Mouse (Mus musculus): Measurements from ENCODE around the gene 1700020D05Rik.

Gene 1700020D05Rik

DNA sequence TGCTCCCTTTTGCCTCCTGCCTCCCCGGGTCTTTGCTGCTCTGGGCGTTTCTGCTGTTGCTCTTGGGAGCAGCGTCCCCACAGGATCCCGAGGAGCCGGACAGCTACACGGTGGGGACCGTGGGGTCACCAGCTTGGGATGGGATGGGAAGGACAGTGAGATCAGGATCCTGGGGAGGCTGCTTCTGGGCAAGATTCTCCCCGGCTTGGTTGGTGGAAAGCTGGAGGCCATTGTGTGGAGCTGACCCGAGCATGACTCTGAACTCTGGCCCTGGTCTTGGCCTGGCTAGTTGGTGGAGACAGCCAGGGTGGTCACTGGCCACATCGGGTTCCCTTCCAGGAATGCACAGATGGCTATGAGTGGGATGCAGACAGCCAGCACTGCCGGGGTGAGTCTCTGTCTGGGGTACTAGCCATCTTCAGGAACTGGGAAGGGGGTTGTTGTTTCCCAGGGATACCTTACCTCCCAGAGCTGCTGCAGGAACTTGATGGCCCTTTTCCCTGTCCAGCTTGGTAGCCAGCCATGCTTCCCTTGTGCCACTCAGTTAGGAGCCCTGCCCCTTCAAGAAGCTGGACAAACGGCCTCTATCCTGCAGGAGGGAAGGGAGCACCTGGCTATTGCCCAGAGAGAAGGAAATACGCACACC lies 28.4 kb downstream of the 1700020D05Rik start:
- DNase-seq (ENCODE audit: low spot score): no peak

DNA sequence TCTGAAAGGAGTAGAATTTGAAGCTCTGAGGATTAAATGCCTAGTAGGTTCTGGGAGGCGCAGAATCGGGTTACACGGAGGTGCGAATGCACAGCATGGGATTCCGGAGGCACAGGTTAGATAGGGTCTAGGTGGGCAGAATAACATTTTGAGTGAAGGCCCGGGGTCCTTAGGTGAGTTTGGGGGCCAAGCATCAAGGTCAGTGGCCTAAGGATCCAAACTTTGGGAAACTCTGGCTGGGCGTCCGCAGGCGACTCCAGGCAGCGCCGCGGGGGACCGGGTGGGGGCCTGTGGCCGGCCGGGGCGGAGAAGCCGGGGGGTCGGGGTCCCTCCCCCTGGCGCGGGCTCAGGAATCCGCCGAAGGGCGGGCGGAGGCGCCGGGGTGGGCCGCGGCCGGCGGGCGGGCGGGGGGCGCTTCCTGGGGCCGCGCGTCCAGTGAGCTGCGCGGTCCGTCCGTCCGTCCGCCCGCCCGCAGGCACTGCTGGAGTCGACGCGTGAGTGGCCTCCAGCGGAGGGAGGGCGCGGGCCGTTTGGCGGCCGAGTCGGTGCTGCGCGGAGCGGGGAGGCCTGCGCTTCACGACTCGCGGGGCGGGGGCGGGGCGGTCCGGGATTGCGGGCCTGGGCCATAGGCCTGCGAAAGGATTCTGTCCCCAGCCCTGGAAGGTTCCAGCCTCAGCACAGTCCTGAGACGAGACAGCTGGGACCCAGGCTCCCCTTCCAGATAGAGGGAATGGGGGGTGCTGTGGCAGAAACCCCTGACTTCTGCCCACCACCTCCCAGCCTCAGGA lies 29.1 kb downstream of the 1700020D05Rik start:
- no peak for DNase-seq (ENCODE audit: low spot score)

DNA sequence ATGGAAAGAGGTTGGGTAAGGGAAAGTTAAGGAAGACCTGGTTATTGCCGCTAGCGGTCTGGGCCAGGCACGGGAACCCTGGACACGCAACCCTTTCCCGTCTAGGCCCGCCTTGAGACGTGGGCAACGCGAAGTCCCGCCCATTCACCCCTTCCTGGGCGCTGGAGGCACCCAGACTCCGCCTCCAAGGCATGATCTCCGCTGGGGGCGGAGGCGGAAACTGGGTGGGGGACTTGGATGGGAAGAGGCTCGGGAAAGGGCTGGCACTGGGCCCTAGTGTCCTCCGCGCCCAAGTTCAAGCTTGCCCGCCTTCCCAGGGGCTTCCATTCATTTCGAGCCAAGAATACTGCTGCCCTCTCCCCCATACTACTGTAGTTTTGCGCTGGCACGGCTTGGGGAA lies 29.9 kb downstream of the 1700020D05Rik start, which contains the start of gene Efemp2:
Gene Efemp2 (plus strand): TSS at position 235 of the 400 bp plus-strand sequence.
- DNase-seq (ENCODE audit: low spot score): no peak

DNA sequence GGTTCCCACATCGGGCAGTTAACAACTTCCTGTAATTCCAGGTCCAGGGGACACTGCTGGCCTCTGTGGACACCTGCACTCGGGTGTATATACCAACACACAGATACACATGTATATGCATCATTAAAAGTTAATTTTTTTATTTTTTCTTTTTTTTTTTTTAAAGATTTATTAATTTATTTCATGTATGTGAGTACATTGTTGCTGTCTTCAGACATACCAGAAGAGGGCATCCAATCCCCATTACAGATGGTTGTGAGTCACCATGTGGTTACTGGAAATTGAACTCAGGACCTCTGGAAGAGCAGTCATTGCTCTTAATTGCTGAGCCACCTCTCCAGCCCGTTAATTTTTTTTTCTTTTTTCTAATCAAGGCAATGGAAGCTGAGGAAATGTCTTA lies 30.7 kb downstream of the 1700020D05Rik start:
- no peak for DNase-seq (ENCODE audit: low spot score)

DNA sequence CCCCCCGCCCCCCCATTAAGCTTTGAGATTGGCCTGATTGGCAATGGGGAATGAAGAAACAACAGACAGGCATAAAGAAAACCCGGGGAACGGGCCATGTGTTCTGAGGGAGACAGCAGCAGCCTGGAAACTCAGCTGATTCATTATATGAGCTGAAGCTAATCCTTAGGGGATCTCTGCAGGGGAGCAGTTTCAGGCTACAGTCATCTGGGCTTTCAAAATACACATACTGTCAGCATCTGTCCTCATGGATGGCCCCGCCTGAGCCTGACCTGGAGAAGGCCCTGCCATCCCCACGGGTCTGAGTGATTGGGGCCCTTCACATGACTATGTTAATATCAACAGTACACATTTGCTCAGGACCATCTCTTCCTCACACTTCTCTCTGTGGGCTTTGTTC lies 31.7 kb downstream of the 1700020D05Rik start:
- no peak for DNase-seq (ENCODE audit: low spot score)

DNA sequence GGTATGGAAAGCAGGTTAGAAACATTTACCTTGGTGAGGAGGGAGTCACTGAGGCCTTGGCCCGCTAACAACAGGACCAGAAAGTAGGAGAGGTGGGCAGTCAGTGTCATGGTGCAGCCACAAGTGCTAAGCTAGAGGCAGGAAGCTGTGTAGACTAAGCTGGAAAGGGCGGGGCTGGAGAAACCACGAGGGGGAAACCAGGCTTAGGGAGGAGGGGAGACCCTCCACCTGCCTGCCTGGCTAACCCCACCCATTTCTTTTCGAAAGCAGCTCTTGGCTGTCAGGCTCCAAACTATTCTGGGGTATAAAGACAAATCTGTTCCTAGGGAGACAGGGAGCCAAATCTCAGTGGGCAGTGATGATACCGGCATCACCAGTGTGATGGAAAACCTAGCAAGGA lies 35.2 kb downstream of the 1700020D05Rik start, which contains the start of gene Ctsw:
Gene Ctsw (minus strand): TSS at position 134 of the 400 bp plus-strand sequence.
- no peak for DNase-seq (ENCODE audit: low spot score)

DNA sequence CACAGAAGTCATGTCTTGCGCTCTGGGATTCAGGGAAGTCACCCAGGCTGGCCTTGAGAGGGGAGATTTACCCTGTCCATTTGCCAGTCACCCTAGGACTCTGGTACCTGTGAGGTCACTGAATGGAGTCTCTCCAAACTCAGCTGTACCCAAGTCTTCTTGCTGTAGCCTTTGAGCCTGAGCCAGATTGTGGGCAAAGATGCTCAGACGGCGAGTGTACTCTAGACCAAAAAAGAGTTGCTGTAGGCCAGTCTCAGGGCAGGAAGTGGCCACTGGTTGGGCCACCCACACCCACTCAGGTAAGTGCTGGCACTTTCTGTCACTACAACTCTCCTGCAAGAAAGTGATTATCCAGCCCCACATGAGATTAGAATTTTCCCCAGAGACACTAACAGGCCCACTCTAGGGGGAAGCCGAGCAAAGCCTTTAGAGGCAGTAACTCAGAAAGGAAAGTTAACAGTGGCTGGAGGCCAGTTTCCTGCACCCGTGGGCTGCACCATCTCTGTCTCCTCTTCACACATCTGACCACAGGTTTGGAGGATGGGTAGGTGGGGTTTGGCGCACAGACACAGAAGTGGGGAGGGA lies 36.6 kb downstream of the 1700020D05Rik start:
- DNase-seq (ENCODE audit: low spot score): no peak

DNA sequence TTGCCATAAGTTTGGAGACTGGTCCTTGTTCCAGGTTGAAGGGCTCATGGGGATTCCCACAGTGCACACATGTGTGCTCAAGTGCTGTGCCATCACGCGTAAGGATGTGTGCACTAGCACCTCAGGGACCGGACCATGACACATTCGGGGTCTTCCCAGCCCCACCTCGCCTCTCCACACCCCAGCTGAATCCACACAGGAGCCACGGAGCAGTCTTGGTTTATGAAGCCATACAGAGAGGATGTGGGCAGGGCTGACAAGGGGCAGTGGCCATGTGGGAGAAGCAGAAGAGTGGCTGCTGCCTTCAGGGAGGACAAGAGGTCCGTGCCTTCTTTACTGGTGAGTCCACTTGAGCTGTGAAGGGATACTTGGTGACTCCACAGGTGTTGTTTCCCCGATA lies 38.5 kb downstream of the 1700020D05Rik start:
- no peak for DNase-seq (ENCODE audit: low spot score)

DNA sequence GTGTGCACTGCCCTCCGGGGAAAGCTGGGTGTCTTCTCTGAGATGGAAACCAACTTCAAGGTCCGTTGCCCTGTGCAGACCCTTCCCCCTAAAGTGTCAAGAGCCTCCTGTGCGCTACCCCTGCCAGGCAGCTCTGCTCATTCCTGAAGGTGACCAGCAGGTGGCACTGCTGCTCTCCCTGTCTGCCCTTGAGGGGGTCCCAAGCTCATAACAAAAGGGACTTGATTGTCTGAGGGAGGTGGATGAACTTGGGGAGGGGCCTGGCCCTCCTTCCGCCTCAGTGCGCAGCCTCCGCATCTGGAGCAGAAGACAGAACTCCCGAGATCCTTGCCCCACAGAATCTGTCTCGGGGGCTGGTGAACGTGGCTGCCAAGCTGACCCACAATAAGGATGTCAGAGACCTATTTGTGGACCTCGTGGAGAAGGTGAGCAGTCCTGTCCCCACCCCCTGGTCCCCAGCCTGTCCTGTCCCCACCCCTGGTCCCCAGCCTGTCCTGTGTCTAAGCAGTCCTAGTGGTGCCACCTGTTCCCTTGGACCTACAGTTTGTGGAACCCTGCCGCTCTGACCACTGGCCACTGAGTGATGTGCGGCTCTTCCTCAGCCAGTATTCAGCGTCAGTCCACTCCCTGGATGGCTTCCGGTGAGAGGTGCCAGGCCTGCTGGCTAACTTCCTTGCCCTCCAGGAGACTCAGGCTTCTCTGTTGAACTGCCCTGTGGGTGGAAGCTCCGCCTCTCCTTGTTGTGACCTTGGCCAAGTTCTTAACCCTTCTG lies 39.6 kb downstream of the 1700020D05Rik start:
- DNase-seq (ENCODE audit: low spot score): no peak

DNA sequence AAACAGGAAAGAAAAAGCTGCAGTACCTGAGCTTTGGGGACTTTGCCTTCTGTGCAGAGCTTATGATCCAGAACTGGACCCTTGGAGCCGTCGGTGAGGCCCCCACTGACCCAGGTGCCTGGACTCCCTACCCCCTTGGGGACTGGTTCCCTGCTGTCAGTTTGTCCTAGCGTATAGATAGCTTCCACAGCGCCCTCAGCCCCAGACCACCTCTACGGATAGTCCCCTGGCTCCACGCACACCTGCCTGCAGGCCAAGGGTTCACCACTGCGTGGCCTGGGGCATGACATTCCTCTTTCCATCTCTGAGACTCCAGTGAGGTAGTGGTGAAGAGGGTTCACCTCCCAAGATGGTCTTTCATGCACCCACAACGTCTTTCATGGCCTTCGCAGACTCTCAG lies 40.4 kb downstream of the 1700020D05Rik start:
- no peak for DNase-seq (ENCODE audit: low spot score)

DNA sequence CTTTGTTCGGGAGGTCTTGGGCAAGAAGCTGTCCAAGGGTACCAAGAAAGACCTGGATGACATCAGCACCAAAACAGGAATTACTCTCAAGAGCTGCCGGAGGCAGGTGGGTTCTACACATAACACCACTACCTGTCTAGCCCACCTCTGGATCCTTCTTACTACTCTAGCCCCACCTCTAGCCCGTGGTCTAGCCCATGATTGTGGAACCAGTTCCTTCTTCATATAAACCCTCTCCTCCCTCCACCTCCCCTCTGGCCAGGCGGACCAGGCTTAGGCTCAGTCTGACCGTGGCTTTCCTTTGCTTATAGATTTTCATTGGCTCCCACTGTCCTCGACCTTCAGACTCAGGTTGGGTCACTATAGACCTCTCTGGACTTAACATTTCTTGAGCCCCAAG lies 42.2 kb downstream of the 1700020D05Rik start:
- DNase-seq (ENCODE audit: low spot score): no peak

DNA sequence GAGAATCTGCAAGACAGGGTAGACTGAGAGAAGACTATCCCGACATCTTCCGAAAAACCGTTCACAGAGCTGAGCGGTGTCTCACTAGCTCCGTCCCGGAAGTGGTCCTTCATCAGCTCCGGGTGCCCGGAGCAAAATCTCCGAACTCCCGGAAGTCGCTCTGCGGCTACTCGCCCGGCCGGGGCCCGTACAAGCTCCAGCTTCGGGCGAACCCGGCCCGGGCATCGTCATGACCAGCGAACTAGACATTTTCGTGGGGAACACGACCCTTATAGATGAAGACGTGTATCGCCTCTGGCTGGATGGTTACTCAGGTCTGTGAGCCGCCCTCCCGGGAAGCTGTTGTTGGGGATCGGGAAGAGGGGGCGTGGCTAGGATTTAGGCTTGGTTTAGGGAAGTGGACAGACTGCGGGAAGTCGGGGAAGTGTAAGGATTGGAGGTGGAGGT lies 43.1 kb downstream of the 1700020D05Rik start, which contains the start of gene Fibp:
Gene Fibp (plus strand): TSS at position 151 of the 447 bp plus-strand sequence.
- DNase-seq (ENCODE audit: low spot score): peak; percentile 78

DNA sequence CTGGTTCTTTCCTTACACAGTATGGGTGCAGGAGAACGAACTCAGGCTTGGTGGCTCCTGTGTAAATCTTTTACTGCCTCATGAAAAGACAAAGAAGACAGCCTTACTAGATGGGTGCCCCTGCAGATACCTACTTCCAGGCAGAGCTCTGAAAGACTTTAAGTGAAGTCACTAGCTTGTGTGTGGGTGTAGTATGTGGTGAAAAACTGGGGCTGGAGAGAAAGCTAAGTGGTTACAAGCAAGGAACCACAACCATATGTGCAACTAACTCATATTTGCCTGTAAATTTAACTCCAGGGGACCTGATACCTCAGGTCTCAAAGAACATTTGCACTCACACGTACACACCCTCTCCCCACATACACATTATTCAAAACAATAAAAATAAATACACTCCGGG lies 43.7 kb downstream of the 1700020D05Rik start:
- DNase-seq (ENCODE audit: low spot score): no peak

DNA sequence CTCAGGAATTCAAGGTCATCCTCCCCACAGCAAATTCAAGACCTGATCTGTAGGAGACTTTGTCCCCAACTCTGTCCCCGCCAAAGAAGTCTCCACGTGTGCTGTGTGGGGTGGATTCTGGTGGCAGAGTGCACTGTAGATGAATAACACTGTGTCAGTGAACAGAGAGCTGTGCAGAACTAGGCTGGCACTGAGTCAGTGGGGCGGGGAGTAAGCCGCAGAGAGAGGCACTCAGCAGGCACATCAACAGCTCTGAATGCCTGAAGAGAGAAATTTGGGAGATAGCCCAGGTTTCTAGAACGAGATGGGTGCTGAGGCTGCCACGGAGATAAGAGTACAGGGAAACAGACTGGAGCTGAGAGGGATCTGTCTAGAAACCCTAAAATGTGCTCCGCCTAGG lies 44.6 kb downstream of the 1700020D05Rik start:
- DNase-seq (ENCODE audit: low spot score): no peak

DNA sequence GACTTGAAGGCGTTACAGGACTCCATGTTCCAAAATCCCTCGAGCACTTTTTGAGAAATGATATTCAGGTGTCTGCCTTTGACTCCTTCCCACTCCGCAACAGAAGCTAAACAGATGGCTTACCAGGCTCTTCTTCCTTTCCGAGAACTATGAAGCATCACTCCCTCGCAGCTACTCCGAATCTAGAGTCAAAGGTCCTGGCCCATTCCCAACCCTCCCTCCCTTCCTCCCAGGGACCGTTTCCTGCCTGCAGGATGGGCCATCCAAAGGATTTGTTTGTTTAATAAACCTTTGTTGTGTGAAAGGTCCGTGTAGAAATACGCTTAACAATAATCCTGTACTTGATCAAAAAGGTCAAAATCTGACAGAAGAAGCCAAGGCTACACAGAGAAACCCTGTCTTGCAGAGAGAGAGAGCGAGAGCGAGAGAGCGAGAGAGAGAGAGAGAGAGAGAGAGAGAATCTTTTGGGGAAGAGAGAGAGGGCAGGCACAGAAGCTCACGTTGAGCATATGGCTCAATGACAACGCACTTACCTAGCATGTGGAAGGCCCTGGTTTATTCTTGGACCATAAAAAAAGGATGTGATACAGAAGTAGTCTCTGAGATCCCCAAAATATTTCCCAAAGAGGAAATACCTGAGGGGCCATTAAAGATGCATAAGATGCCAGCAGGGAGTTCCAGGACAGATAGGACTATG lies 45.7 kb downstream of the 1700020D05Rik start, which contains the start of gene Ccdc85b:
Gene Ccdc85b (minus strand): TSS at position 149 of the 697 bp plus-strand sequence.
- DNase-seq (ENCODE audit: low spot score): no peak

DNA sequence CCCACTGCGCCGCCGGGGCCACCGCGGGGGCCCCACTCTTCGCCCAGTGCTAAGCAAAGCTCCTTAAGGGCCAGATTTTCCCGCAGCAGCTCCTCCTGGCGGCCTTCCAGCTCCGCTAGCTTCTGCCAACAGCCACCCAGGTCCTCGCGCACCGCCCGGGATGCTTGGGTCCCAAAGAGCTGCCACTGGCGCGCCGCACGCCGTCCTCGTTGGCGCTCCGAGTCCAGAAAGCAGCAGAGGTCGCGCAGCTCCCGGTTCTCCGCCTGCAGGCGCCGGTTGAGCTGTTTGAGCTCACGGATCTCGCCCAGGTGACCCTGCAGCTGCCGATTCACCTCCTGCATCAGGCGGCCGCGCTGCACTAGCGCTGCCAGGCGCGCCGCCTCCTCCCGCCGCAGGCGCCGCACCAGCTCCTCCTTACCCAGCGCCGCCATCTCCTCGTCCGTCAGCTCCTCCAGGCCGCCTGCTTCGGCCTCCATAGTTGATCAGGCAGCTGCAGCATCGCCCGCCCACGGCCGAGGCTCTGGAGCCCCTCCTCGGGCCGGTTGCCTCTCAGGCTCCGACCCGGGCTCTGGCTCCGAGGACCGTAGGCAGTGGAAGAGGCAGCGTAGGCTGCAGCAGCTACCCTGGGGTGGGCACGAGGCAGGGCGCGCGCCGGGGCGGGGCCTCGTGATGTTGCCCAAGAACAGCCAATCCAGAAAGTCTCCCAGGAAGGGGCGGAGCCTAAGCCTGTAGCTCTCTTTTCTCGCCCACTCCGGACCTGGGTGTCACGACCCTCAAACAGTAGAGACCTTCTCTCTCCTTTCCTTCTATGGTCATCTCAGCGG lies 46.5 kb downstream of the 1700020D05Rik start:
- DNase-seq (ENCODE audit: low spot score): peak; percentile 85

DNA sequence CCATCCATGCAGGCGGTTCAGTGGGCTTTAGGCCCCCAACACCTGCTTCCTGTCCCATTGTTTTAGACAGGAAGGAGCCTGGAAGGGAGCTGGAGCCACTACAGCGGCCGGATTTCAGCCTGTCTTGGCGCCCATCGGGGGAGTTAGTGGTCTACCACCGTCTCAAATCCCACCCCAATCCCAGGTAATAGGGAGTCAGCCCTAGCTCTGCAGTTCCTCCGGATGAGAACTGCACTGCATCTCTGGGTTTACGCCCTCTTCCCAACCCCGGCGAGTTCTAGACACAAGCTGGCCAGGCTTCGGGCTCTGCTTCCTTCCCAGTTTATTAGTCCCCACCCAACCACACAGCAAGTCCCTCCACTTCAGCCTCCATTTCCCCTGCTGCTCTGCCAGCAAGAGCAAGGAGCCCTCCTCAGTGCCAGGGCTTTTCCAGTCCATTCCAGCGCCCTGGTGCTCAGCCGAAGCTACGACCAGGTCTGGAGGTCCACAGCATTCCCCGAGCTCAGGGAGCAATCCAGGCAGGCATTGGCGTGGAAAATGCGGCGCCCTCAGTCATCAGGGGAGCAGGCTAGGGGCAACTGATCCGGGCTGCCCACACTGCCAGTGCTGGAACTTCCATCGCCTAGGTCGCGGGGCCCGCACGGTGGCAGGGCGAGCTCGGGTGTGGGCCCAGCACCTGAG lies 47.2 kb downstream of the 1700020D05Rik start:
- no peak for DNase-seq (ENCODE audit: low spot score)

DNA sequence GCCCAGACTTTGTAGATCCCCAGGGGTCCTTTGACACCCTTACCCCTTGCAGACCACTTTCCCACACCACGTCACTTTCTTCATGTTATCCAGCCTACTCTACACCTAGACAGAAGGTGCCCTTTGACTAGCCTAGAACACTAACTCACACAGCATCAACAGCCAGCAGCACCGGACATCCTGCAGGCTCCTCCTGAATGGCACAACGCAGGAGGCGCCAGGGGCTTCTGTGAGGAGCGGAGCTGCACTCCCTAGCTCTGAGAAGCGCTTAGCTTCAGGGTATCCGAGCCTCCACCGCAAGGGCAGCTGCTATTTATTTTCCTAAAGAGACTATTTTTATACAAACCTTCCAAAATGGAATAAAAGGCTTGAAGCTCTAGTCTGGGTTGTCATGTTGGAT lies 48.0 kb downstream of the 1700020D05Rik start:
- no peak for DNase-seq (ENCODE audit: low spot score)

DNA sequence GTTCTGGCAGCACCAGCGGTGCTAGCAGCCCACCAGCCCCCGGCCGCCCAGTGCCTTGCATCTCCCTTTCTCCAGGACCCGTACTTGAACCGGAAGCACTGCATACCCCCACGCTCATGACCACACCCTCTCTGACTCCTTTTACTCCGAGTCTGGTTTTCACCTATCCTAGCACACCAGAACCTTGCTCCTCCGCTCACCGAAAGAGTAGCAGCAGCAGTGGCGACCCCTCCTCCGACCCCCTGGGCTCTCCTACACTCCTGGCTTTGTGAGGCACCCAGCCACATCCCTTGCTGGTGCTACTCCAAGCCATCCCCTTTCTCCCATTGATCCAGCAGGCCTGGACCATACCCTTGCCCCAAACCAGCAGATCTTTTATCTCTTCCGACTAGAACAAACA lies 48.5 kb downstream of the 1700020D05Rik start:
- DNase-seq (ENCODE audit: low spot score): no peak

Data from spleen, adult 12 weeks (tissue).